Mouse (Mus musculus) c-Kit-positive CD71-positive TER-119-negative erythroid progenitor cells, embryonic 14.5 days (primary cell): ENCODE measurements around the gene B3gnt9.
A peak's percentile ranks its signal among the peaks of the same experiment; 100 is the strongest.
"Not testable (repeated sequence)": the region's sequence is repeated elsewhere in the genome, so short reads cannot be mapped to it uniquely, and the experiment has no call there.

Experiments
- DNase-seq: peaks from one replicate; pipeline ENCODE4 v3.0.0-alpha.2; 2013; ENCODE audit warnings: low read depth

The B3gnt9 gene

GRCm38 (mm10) chr8:105254966-105255350 is at the start of gene B3gnt9:
Gene B3gnt9, minus strand, starts transcription at chr8:105255153.
- DNase-seq = peak; percentile 74

GRCm38 (mm10) chr8:105303874-105304273 is 48.9 kb upstream of the B3gnt9 start:
- no peak for DNase-seq

GRCm38 (mm10) chr8:105303396-105303795 is 48.4 kb upstream of the B3gnt9 start:
- DNase-seq = no peak

DNA sequence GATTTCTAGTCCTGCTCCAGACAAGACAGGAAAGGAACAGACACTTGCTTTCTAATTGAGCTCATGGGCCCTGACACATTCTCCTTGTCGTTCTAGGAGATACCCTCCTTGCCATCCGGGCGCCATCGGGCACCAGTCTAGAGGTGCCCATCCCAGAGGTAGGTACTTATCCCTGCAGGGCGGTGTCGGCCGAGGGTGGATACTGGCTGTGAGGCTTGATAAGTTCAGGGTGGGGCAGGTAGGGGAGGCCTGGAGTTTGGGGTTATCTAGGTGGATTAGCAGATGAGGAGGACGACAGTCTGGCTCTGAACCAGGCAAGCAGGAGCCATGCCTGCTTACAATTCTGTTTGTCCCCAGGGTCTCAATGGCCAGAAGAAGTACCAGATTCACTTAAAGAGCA is 45.0 kb upstream of the B3gnt9 start:
- peak; percentile 78 for DNase-seq

GRCm38 (mm10) chr8:105298351-105299252 is 43.6 kb upstream of the B3gnt9 start:
- DNase-seq = no peak

DNA sequence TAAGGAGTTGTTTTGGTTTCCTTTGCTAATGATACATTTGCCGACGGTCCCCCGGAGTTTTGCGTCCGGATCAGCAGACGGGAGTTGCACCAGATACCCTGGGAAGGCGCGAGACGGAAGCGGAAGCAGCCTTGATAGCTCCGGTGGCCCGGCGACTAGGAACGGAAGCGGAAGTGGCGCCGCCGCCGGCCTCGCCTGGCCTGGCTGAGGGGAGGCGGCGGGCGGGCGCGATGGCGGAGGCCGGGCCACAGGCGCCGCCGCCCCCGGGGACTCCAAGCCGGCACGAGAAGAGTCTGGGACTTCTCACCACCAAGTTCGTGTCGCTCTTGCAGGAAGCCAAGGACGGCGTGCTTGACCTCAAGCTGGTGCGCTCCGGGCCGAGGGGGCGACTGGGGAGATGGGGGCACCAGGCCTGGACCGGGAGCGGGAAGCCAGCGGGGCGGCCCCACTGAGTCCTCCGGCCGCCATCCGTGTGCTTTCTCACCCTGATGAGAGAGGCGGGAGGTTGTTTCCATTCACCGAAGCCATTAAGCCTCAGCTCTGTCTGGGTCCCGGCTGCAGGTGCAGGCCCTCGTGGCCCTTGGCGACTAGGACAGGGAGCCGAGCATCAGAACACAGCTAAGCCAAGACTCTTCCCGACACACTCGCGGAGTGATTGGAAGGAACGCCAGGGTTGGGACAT is 42.7 kb upstream of the B3gnt9 start, which contains the start of gene E2f4:
Gene E2f4, plus strand, starts transcription at position 153 of the 682 bp plus-strand sequence.
- DNase-seq = peak; percentile 89

GRCm38 (mm10) chr8:105295895-105296573 is 41.1 kb upstream of the B3gnt9 start, which contains the start of gene Exoc3l:
Gene Exoc3l, minus strand, starts transcription at chr8:105296101.
- DNase-seq = no peak

GRCm38 (mm10) chr8:105295256-105295655 is 40.3 kb upstream of the B3gnt9 start:
- no peak for DNase-seq

GRCm38 (mm10) chr8:105294776-105295175 is 39.8 kb upstream of the B3gnt9 start:
- DNase-seq = no peak

DNA sequence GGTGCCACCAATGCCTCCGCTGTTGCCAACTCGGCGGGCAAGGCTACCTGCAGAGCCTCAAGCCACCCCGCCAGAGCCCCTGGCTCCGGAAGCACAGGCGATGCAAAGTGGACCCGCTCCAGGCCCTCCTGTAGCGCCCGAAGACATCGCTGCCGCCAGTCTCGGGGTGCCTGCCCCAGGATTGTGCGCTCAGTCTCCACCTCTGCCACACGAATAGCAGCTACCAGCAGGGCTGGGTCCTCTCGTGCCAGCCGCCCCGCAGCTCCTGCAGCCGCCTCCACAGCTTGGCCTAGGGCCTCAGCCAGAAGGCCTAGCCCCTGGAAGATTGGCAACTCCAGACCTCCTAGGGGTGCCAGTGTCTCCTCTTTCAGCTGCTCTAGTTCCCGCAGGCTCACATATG is 38.5 kb upstream of the B3gnt9 start:
- no peak for DNase-seq

DNA sequence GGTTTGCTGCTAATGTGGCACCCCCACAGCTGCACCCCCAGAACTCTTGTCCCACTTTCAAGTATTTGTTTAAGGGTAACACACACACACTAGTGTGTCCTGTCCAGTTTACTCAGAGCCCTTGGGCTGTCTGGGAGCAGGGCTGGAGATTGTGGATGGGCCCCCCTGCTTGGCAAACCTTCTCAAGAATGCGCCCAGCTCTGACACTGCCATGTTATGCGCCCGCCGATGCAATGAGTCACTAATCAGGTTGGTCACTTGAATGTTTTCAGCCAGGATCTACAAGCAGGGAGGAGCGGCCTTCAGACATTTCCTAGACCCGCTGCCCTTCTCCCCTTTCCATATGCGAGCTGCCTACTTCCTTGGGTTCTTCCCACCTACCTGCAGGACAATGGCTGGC is 37.5 kb upstream of the B3gnt9 start:
- DNase-seq = no peak

GRCm38 (mm10) chr8:105291802-105292201 is 36.8 kb upstream of the B3gnt9 start:
- not testable (repeated sequence) for DNase-seq

GRCm38 (mm10) chr8:105291364-105291763 is 36.4 kb upstream of the B3gnt9 start:
- DNase-seq = not testable (repeated sequence)

GRCm38 (mm10) chr8:105290554-105291314 is 35.8 kb upstream of the B3gnt9 start:
- DNase-seq = peak; percentile 95

GRCm38 (mm10) chr8:105289805-105290460 is 35.0 kb upstream of the B3gnt9 start, which contains the start of gene 4931428F04Rik:
Gene 4931428F04Rik, minus strand, starts transcription at chr8:105289864.
- no peak for DNase-seq

GRCm38 (mm10) chr8:105288958-105289732 is 34.2 kb upstream of the B3gnt9 start:
- DNase-seq = peak; percentile 97

- no peak for DNase-seq
These were observed 33.3 kb upstream of the B3gnt9 start for GRCm38 (mm10) chr8:105288231-105288630.

DNA sequence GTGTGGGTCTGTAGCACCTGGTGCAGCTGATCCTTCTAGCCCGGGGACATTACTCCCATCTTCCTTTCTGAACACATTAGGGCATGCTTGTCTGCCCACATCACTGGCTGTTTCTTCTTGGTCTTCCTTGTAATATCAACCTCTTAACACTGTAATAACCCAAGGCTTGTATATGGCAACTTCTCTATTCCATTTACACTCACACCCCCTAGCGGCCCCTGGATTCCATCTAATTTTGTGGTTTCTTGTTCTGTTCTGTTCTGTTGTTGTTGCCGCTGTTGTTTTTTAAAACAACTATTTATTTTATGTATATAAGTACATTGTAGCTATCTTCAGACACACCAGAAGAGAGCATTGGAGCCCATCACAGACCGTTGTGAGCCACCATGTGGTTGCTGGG is 32.0 kb upstream of the B3gnt9 start:
- DNase-seq = no peak

GRCm38 (mm10) chr8:105285514-105285913 is 30.6 kb upstream of the B3gnt9 start:
- no peak for DNase-seq

GRCm38 (mm10) chr8:105283074-105283473 is 28.1 kb upstream of the B3gnt9 start:
- DNase-seq = peak; percentile 58
